Mouse (Mus musculus) small intestine, adult 2 months (tissue): ENCODE results near the gene Akap12.

Experiments
- CTCF ChIP-seq: fragments of 200-500 bp; IDR thresholded peaks from 2 replicates; pipeline ENCODE4 v1.5.1; 2012; ENCODE audit warnings: low read depth, mild to moderate bottlenecking, control low read depth, inconsistent platforms, low read length, moderate library complexity, mixed read lengths; ENCODE audit not compliant: insufficient replicate concordance, insufficient read length; ENCODE audit errors: extremely low read depth
- POLR2A ChIP-seq: fragments of 200-500 bp; IDR thresholded peaks from 2 replicates; pipeline ENCODE4 v1.6.1; 2012; ENCODE audit warnings: low read depth, mild to moderate bottlenecking, control low read depth, inconsistent platforms, low read length, moderate library complexity

DNA sequence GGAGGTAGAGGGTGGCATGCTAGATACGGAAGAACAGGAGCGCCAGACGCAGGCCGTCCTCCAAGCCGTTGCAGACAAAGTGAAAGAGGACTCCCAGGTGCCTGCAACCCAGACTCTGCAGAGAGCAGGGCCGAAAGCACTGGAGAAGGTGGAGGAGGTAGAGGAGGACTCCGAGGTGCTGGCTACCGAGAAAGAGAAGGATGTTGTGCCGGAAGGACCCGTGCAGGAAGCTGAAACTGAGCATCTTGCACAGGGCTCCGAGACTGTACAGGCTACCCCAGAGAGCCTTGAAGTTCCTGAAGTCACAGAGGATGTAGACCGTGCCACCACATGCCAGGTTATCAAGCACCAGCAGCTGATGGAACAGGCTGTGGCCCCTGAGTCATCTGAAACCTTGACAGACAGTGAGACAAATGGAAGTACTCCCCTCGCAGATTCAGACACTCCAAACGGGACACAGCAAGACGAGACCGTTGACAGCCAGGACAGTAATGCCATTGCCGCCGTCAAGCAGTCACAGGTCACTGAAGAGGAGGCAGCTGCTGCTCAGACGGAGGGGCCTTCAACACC lies 89.8 kb downstream of the Akap12 start:
- TF ChIP-seq POLR2A: no peak
- no peak for TF ChIP-seq CTCF
